ENCODE assay signal across 8 mouse cellular contexts in the genomic region with DNA sequence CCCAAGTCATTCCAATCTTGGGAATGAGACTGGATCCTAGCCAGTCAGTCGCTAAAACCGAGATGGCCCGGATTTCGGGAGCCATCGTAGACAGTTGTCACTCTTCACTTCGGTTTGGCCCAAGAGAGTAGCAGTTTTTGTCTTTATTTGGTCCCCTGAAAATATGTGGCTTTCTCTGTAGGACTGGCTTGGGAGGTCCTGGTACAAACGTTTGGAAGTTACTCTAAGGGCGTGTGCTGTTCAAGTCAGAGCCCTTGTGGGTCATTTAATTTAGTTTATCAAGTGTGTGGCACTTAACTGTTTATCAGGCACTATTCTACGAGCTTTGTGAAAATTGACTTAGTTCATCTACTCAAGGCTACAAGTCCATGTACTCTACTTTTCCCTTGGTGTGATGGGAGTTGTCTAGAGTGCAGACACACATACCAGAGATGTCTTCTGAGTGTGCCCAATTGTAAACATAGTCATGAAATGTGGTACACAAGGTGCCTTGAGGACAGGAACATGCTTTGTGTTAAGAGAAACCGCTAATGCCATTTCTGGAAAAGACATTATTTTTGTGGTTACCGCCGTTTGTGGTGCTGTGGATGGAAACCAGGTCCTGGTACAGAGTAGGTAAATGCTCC. TPM values are rescaled to one million over a fixed set of nuclear protein-coding genes. Genes with fewer than 3 reads are reported as not detected.
DNase-seq lines count a peak whose midpoint lies in the region; ATAC-seq and TF ChIP-seq lines count a peak whose summit lies in the region.

No protein-coding gene starts in this region.

- TF ChIP-seq POLR2A in MEL (IDR thresholded peaks at IDR 0.05; ENCODE audit: control insufficient read depth in 1 of 2, insufficient read depth in 1 of 2, low read depth in 1 of 2, low read length in 2 of 2, poor library complexity in 1 of 2) = no peak

- H3K36me3 ChIP-seq in heart, embryonic 13.5 days = no peaks in the 10 kb centered on the region
- H3K36me3 ChIP-seq in MEL (ENCODE audit: control insufficient read depth in 1 of 2, insufficient read depth in 2 of 2, low read length in 2 of 2) = peaks cover 0 to 24% of the 10 kb centered on the region in 2 experiments; a peak in 3 of 4 replicates
- no peaks in the 10 kb centered on the region for H3K36me3 ChIP-seq in hindbrain, embryonic 12.5 days
- no peaks in the 10 kb centered on the region for H3K36me3 ChIP-seq in midbrain, embryonic 10.5 days

- 0 out of 4 replicates have a peak, but pooled peaks of 1 of the 2 experiments have one; percentile 15 for TF ChIP-seq EP300 in MEL (IDR thresholded peaks at IDR 0.05; ENCODE audit: low read depth in 1 of 2, low read length in 2 of 2)

- H3K27me3 ChIP-seq in heart, embryonic 13.5 days (replicated peaks) = no peaks in the 10 kb centered on the region; the same call in 1 of the 2 replicates
- H3K27me3 ChIP-seq in MEL (ENCODE audit: control insufficient read depth in 1 of 2, insufficient read depth in 2 of 2, low read length in 2 of 2) = no peaks in the 10 kb centered on the region
- H3K27me3 ChIP-seq in hindbrain, embryonic 12.5 days = no peaks in the 10 kb centered on the region
- H3K27me3 ChIP-seq in midbrain, embryonic 10.5 days (ENCODE audit: low read depth, poor library complexity, severe bottlenecking) = no peaks in the 10 kb centered on the region

- H3K79me2 ChIP-seq in MEL (ENCODE audit: control insufficient read depth, insufficient read depth, low read length, poor library complexity) = peaks cover 37% of the 10 kb centered on the region

- TF ChIP-seq RAD21 in MEL (IDR thresholded peaks at IDR 0.05; ENCODE audit: low read depth, low read length) = no peak

- peak overlapping the region; percentile 59; the same call in 1 of the 2 replicates for H3K27ac ChIP-seq in heart, embryonic 13.5 days (replicated peaks)
- H3K27ac ChIP-seq in MEL (ENCODE audit: control insufficient read depth, low read depth, low read length) = peak overlapping the region; percentile 85
- no peak overlapping the region for H3K27ac ChIP-seq in hindbrain, embryonic 12.5 days
- H3K27ac ChIP-seq in midbrain, embryonic 10.5 days (replicated peaks) = no peak overlapping the region

- H3K4me2 ChIP-seq in heart, embryonic 13.5 days = peak overlapping the region; percentile 69
- H3K4me2 ChIP-seq in hindbrain, embryonic 12.5 days (replicated peaks) = peak overlapping the region; percentile 51

- intact Hi-C loops in heart, postnatal 25 days (cut with DNase I) = loop anchor here (5.0 kb wide), 1 partner anchor 51 kb away; no protein-coding TSS in a partner anchor

- 50% methylated on average over 12 of the region's 12 CpGs for WGBS in heart, embryonic 13.5 days
- 64% methylated on average over 12 of the region's 12 CpGs for WGBS in hindbrain, embryonic 12.5 days
- WGBS in midbrain, embryonic 10.5 days = 55% methylated on average over 12 of the region's 12 CpGs

- TF ChIP-seq CTCF in MEL (IDR thresholded peaks at IDR 0.05 in 2 of 3, conservative IDR thresholded peaks at IDR 0.05 in 1 of 3; ENCODE audit: control insufficient read depth in 1 of 3, insufficient read depth in 1 of 3, low read depth in 2 of 3, low read length in 3 of 3, poor library complexity in 1 of 3, severe bottlenecking in 1 of 3) = no peak

- H3K9me3 ChIP-seq in heart, embryonic 13.5 days = no peaks in the 10 kb centered on the region
- no peaks in the 10 kb centered on the region for H3K9me3 ChIP-seq in MEL (replicated peaks; ENCODE audit: insufficient read depth, low read length)
- H3K9me3 ChIP-seq in hindbrain, embryonic 12.5 days (replicated peaks) = no peaks in the 10 kb centered on the region
- no peaks in the 10 kb centered on the region; the same call in 1 of the 2 replicates for H3K9me3 ChIP-seq in midbrain, embryonic 10.5 days (replicated peaks)

- H3K4me1 ChIP-seq in heart, embryonic 13.5 days = no peaks in the 10 kb centered on the region; the same call in 1 of the 2 replicates
- peaks cover 10 to 15% of the 10 kb centered on the region in 2 experiments; a peak in 3 of 4 replicates for H3K4me1 ChIP-seq in MEL (ENCODE audit: control insufficient read depth in 1 of 2, insufficient read depth in 2 of 2, low read length in 2 of 2)
- no peaks in the 10 kb centered on the region for H3K4me1 ChIP-seq in hindbrain, embryonic 12.5 days
- H3K4me1 ChIP-seq in midbrain, embryonic 10.5 days = no peaks in the 10 kb centered on the region

- DNase-seq in heart, postnatal 25 days (ENCODE audit: low spot score) = no peak
- DNase-seq in MEL (ENCODE audit: low read depth, low spot score) = peak; percentile 62
- no peak for DNase-seq in midbrain, embryonic 10.5 days (ENCODE audit: low spot score)
- no peak for DNase-seq in left cerebral cortex, adult 8-10 months (ENCODE audit: low spot score in 2 of 2)
- no peak for DNase-seq in left cerebral cortex, adult 9 months (ENCODE audit: low spot score in 2 of 2)
- no peak for DNase-seq in thymus, adult 18-20 months

- peak overlapping the region; percentile 81 for H3K9ac ChIP-seq in heart, embryonic 13.5 days
- peak overlapping the region; percentile 92 for H3K9ac ChIP-seq in MEL (ENCODE audit: control insufficient read depth, low read depth, low read length, poor library complexity, severe bottlenecking)
- no peak overlapping the region; the same call in 1 of the 2 replicates for H3K9ac ChIP-seq in hindbrain, embryonic 12.5 days

- peak overlapping the region; percentile 66 for H3K4me3 ChIP-seq in heart, embryonic 13.5 days
- H3K4me3 ChIP-seq in MEL (ENCODE audit: control insufficient read depth in 1 of 2, insufficient read depth in 1 of 2, low read depth in 2 of 2, low read length in 2 of 2) = peak overlapping the region; percentile 96 to 97
- peak overlapping the region; percentile 58 for H3K4me3 ChIP-seq in hindbrain, embryonic 12.5 days
- H3K4me3 ChIP-seq in midbrain, embryonic 10.5 days = peak overlapping the region; percentile 64

- no peak for ATAC-seq in heart, embryonic 13.5 days (ENCODE audit: extremely low read depth, insufficient number of reproducible peaks, low FRiP score, low TSS enrichment)
- ATAC-seq in hindbrain, embryonic 12.5 days (ENCODE audit: low FRiP score) = no peak

TF ChIP-seq in MEL, 35 proteins besides CTCF, POLR2A, EP300 and RAD21:
- TF ChIP-seq SMC3 (IDR thresholded peaks at IDR 0.05; ENCODE audit: low read depth, low read length) (no peak), RCOR1 (IDR thresholded peaks at IDR 0.05; ENCODE audit: low read depth, low read length) (no peak), MAX (IDR thresholded peaks at IDR 0.05; ENCODE audit: low read length) (no peak), ZC3H11A (IDR thresholded peaks at IDR 0.05; ENCODE audit: low read depth, low read length) (no peak), ETS1 (IDR thresholded peaks at IDR 0.05; ENCODE audit: low read depth, low read length) (0 out of 2 replicates have a peak, but pooled peaks have one; percentile 15), MXI1 (IDR thresholded peaks at IDR 0.05; ENCODE audit: low read depth, low read length) (peak; percentile 64; the same call in 1 of the 2 replicates), CHD1 (IDR thresholded peaks at IDR 0.05; ENCODE audit: low read depth, low read length) (peak; percentile 93; the same call in 1 of the 2 replicates), SIN3A (IDR thresholded peaks at IDR 0.05; ENCODE audit: low read length) (peak; percentile 68), ELF1 (IDR thresholded peaks at IDR 0.05; ENCODE audit: low read depth, low read length) (no peak)
TF ChIP-seq in MEL: peak in this region for 4.

RNA-seq across cellular contexts. Expression of gene Xk, which starts 0.9 kb away (rescaled TPM):
- polyA plus RNA-seq in heart, embryonic 13.5 days (2015; fragmentation: Nextera tagmentation; extraction: Ambion mirVana) = 3.4 and 3.7 TPM in 2 replicates
- 1 to 10 TPM; 6.4 to 8.0 TPM for total RNA-seq in heart, postnatal 25 days (2021)
- 10.7 and 11.1 TPM in 2 replicates for total RNA-seq in MEL (2012; rRNA removed)
- polyA plus RNA-seq in MEL (2012; ENCODE audit: insufficient read depth in 1 of 2, insufficient read length in 2 of 2, low read depth in 1 of 2, low replicate concordance in 2 of 2, missing spikeins in 1 of 2) = 10 to 100 TPM in 1 of 2 experiments, not detected in 1; 36.6 TPM
- 3.9 and 4.4 TPM in 2 replicates for polyA plus RNA-seq in hindbrain, embryonic 12.5 days (2016; fragmentation: Nextera tagmentation; extraction: Ambion mirVana)
- 2.0 and 2.3 TPM in 2 replicates for polyA plus RNA-seq in midbrain, embryonic 10.5 days (2016; fragmentation: Nextera tagmentation; extraction: Ambion mirVana)
- 10 to 100 TPM; 11.4 to 16.7 (median 14.8) TPM for total RNA-seq in left cerebral cortex, adult 8-10 months (2022)

RNA-seq across cellular contexts. Expression of gene H2al1m, which starts 10.1 kb away (rescaled TPM):
- 0.31 and 0.91 TPM in 2 replicates for polyA plus RNA-seq in heart, embryonic 13.5 days (2015; fragmentation: Nextera tagmentation; extraction: Ambion mirVana)
- not detected for total RNA-seq in heart, postnatal 25 days (2021)
- total RNA-seq in MEL (2012; rRNA removed) = 0.85 and 1.1 TPM in 2 replicates
- polyA plus RNA-seq in MEL (2012; ENCODE audit: insufficient read depth in 1 of 2, insufficient read length in 2 of 2, low read depth in 1 of 2, low replicate concordance in 2 of 2, missing spikeins in 1 of 2) = 1 to 10 TPM in 1 of 2 experiments, not detected in 1; 3.5 TPM
- polyA plus RNA-seq in hindbrain, embryonic 12.5 days (2016; fragmentation: Nextera tagmentation; extraction: Ambion mirVana) = not detected in 2 replicates
- not detected in 2 replicates for polyA plus RNA-seq in midbrain, embryonic 10.5 days (2016; fragmentation: Nextera tagmentation; extraction: Ambion mirVana)
- total RNA-seq in left cerebral cortex, adult 8-10 months (2022) = under 1 TPM in 2 of 4 experiments, not detected in 2; 0.81 to 0.98 TPM

RNA-seq across cellular contexts. Expression of gene Gm14862, which starts 16.8 kb away (rescaled TPM):
- polyA plus RNA-seq in heart, embryonic 13.5 days (2015; fragmentation: Nextera tagmentation; extraction: Ambion mirVana) = 0.47 TPM in 1 of 2 replicates, not detected in the other
- total RNA-seq in heart, postnatal 25 days (2021) = not detected
- not detected in 2 replicates for total RNA-seq in MEL (2012; rRNA removed)
- not detected for polyA plus RNA-seq in MEL (2012; ENCODE audit: insufficient read depth in 1 of 2, insufficient read length in 2 of 2, low read depth in 1 of 2, low replicate concordance in 2 of 2, missing spikeins in 1 of 2)
- 0.35 TPM in 1 of 2 replicates, not detected in the other for polyA plus RNA-seq in hindbrain, embryonic 12.5 days (2016; fragmentation: Nextera tagmentation; extraction: Ambion mirVana)
- polyA plus RNA-seq in midbrain, embryonic 10.5 days (2016; fragmentation: Nextera tagmentation; extraction: Ambion mirVana) = 0.16 and 0.20 TPM in 2 replicates
- total RNA-seq in left cerebral cortex, adult 8-10 months (2022) = not detected

Comparison
In these comparisons a context has a peak if more than half of its experiments do, and no peak if none do; other contexts are left out.
1. H3K27ac ChIP-seq: peak in heart, embryonic 13.5 days (single experiment) and MEL (single experiment); none in hindbrain, embryonic 12.5 days (single experiment) and midbrain, embryonic 10.5 days (single experiment).
2. Peak in every context shown above with its lines, with median percentiles within 50 percentile points of each other: H3K4me3 ChIP-seq.